Mouse (Mus musculus) MN1 (cell line): ENCODE results near the gene Prom1.

Experiments used
- DNase-seq: peaks from one replicate; pipeline ENCODE4 v3.0.0-alpha.2; 2016; ENCODE audit warnings: low spot score

The Prom1 gene

GRCm38 (mm10) chr5:44081108-44081507 is 20.7 kb downstream of the Prom1 start:
- peak; percentile 88 for DNase-seq

GRCm38 (mm10) chr5:44080276-44081054 is 21.4 kb downstream of the Prom1 start:
- peak; percentile 85 for DNase-seq

- peak; percentile 26 for DNase-seq
Observed at GRCm38 (mm10) chr5:44075432-44075831, 26.4 kb downstream of the Prom1 start.

- no peak for DNase-seq
Observed at GRCm38 (mm10) chr5:44073634-44074033, 28.2 kb downstream of the Prom1 start.

- no peak for DNase-seq
Observed at GRCm38 (mm10) chr5:44070529-44071133, 31.2 kb downstream of the Prom1 start.

GRCm38 (mm10) chr5:44058258-44058657 is 43.6 kb downstream of the Prom1 start:
- no peak for DNase-seq

- no peak for DNase-seq
Observed at GRCm38 (mm10) chr5:44050213-44050612, 51.6 kb downstream of the Prom1 start.

- DNase-seq: no peak
Observed at GRCm38 (mm10) chr5:44049395-44049976, 52.3 kb downstream of the Prom1 start.

GRCm38 (mm10) chr5:44048568-44049363 is 53.1 kb downstream of the Prom1 start:
- peak; percentile 71 for DNase-seq

- DNase-seq: no peak
Observed at GRCm38 (mm10) chr5:44041725-44042124, 60.1 kb downstream of the Prom1 start.

GRCm38 (mm10) chr5:44041056-44041455 is 60.8 kb downstream of the Prom1 start:
- DNase-seq: no peak

- no peak for DNase-seq
Observed at GRCm38 (mm10) chr5:43998295-43998989, 103.4 kb downstream of the Prom1 start.

- DNase-seq: no peak
Observed at GRCm38 (mm10) chr5:43997626-43998025, 104.2 kb downstream of the Prom1 start.

- DNase-seq: no peak
Observed at GRCm38 (mm10) chr5:43996162-43996561, 105.7 kb downstream of the Prom1 start.

- DNase-seq: no peak
Observed at GRCm38 (mm10) chr5:43994981-43995380, 106.9 kb downstream of the Prom1 start.

- DNase-seq: peak; percentile 30
Observed at GRCm38 (mm10) chr5:43990316-43990715, 111.5 kb downstream of the Prom1 start.

- DNase-seq: no peak
Observed at GRCm38 (mm10) chr5:43989017-43989416, 112.8 kb downstream of the Prom1 start.

- no peak for DNase-seq
Observed at GRCm38 (mm10) chr5:43986212-43986611, 115.6 kb downstream of the Prom1 start.

- no peak for DNase-seq
Observed at GRCm38 (mm10) chr5:43982896-43983295, 118.9 kb downstream of the Prom1 start.

GRCm38 (mm10) chr5:43981620-43982019 is 120.2 kb downstream of the Prom1 start, which contains the start of gene Fgfbp1:
TSS of gene Fgfbp1 (minus strand) at chr5:43981779.
- DNase-seq: no peak

- DNase-seq: no peak
Observed at GRCm38 (mm10) chr5:43980397-43980796, 121.4 kb downstream of the Prom1 start.
